Mouse (Mus musculus): ENCODE measurements around the gene Ncoa6. TPM values are rescaled to one million over a fixed set of nuclear protein-coding genes. Genes with fewer than 3 reads are reported as not detected.
A peak's percentile ranks its signal among the peaks of the same experiment; 100 is the strongest.

Ncoa6 gene
- polyA plus RNA-seq (2012; fragmentation: generic; extraction: Trizol), result 11.0 TPM

DNA sequence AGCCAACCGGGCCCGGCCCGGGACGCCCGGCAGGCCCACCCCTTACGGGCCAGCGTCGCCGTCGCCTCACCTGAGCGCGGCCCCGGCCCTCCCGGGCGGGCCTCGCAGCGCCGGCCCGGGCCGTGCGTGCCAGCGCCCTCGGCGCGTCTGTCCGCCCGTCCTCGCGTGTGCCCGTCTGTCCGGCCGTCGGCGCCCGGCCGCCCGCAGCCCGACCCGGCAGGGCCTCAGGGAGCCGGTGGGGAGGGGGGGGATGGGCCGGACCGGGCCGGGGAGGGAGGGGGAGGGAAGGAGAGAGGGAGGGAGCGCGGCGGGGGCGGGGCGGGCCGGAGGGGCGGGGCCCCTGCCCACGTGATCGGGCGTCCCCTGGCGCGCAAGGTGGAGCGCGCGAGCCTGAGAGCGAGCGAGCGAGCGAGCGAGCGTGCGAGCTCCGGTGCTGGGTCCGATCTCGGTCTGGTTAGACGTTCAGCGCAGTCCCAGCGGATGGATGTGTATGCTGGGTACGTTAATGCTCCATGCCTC is at the start of gene Ncoa6:
Gene Ncoa6, minus strand, starts transcription at position 325 of the 519 bp plus-strand sequence.
- peak within 1 kb of the TSS; percentile 97 for H3ac ChIP-seq (ENCODE audit: control insufficient read depth, insufficient read length)
- no peaks in the 10 kb centered on the region for H3K36me3 ChIP-seq (ENCODE audit: control insufficient read depth, insufficient read depth)
- H3K79me2 ChIP-seq (ENCODE audit: control insufficient read depth, insufficient read depth), result peaks cover 43% of the 10 kb centered on the region
- TF ChIP-seq MYOG (IDR thresholded peaks at IDR 0.05; ENCODE audit: control insufficient read depth in 1 of 3, insufficient read depth in 1 of 3, insufficient read length in 2 of 3, low read depth in 2 of 3) (no peak), USF1 (IDR thresholded peaks at IDR 0.05; ENCODE audit: low read depth) (peak; percentile 52), POLR2A (IDR thresholded peaks at IDR 0.05; ENCODE audit: insufficient read length, low read depth) (peak; percentile 70)
- peak within 1 kb of the TSS; percentile 99 for H3K4me2 ChIP-seq (ENCODE audit: low read depth)
- no peaks in the 10 kb centered on the region for H3K27me3 ChIP-seq (ENCODE audit: control insufficient read depth, insufficient read depth, insufficient read length)
- H3K4me3 ChIP-seq, result peak within 1 kb of the TSS; percentile 34

DNA sequence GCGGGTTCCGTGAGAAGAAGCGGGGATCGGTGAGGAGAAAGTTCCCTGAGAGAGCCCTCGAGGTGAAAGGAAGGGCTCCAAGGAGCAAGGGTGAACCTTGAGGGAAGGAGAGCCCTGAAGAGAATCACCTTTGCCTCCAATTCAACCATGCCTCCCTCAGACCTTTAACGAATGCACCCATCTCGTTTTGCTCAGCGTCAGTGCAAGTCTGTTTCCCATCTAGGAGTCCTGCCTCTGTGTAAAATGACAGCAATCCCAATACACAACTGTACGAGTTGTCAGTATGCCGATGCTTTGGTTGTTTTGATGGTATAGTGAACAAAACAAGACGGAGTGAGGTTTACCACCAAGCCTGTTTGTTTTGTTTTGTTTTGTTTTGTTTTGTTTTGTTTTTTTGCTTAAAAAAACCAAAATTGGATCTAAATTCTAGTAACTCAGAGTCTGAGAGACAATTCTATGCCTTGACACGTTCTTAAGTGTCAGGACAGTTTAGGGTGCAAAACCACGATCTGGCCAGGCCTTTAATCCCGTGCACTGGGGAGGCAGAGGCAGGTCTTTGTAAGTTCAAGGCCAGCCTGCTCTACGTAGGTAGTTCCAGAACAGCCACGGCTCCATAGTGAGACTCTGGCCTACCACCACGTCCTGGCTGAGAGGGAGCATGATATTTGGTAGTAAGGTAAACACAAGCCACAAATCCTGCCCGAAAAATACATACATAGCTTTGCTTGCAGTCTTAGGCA is 45.0 kb upstream of the Ncoa6 start:
- no peak for TF ChIP-seq CEBPB (IDR thresholded peaks at IDR 0.05; ENCODE audit: insufficient read depth, poor library complexity, severe bottlenecking)
- TF ChIP-seq TCF12 (IDR thresholded peaks at IDR 0.05; ENCODE audit: insufficient read depth, poor library complexity, severe bottlenecking), result no peak
- TF ChIP-seq REST (IDR thresholded peaks at IDR 0.05; ENCODE audit: insufficient read depth, insufficient read length), result no peak
- no peak for TF ChIP-seq POLR2A (IDR thresholded peaks at IDR 0.05; ENCODE audit: insufficient read length, low read depth)
- H3K27me3 ChIP-seq (ENCODE audit: control insufficient read depth, insufficient read depth, insufficient read length), result no peaks in the 10 kb centered on the region
- peak overlapping the region; percentile 63 for H3K4me2 ChIP-seq (ENCODE audit: low read depth)
- peak overlapping the region; percentile 35 for H3K4me3 ChIP-seq
- no peak overlapping the region for H3ac ChIP-seq (ENCODE audit: control insufficient read depth, insufficient read length)
- H3K79me2 ChIP-seq (ENCODE audit: control insufficient read depth, insufficient read depth), result no peaks in the 10 kb centered on the region
- H3K36me3 ChIP-seq (ENCODE audit: control insufficient read depth, insufficient read depth), result no peaks in the 10 kb centered on the region

- no peak within 1 kb of the TSS for H3ac ChIP-seq (ENCODE audit: control insufficient read depth, insufficient read length)
- H3K27me3 ChIP-seq (ENCODE audit: control insufficient read depth, insufficient read depth, insufficient read length), result no peaks in the 10 kb centered on the region
- H3K36me3 ChIP-seq (ENCODE audit: control insufficient read depth, insufficient read depth), result no peaks in the 10 kb centered on the region
- H3K4me2 ChIP-seq (ENCODE audit: low read depth), result peak within 1 kb of the TSS; percentile 69
- peak within 1 kb of the TSS; percentile 35 for H3K4me3 ChIP-seq
- no peaks in the 10 kb centered on the region for H3K79me2 ChIP-seq (ENCODE audit: control insufficient read depth, insufficient read depth)
- TF ChIP-seq MYOG (IDR thresholded peaks at IDR 0.05; ENCODE audit: control insufficient read depth in 1 of 3, insufficient read depth in 1 of 3, insufficient read length in 2 of 3, low read depth in 2 of 3), result peak in 1 of 3 experiments; percentile 28
- no peak for TF ChIP-seq TCF12 (IDR thresholded peaks at IDR 0.05; ENCODE audit: insufficient read depth, poor library complexity, severe bottlenecking)
- peak; percentile 60 for TF ChIP-seq POLR2A (IDR thresholded peaks at IDR 0.05; ENCODE audit: insufficient read length, low read depth)
- TF ChIP-seq MAX (IDR thresholded peaks at IDR 0.05; ENCODE audit: low read depth), result no peak
- TF ChIP-seq MYOD1 (IDR thresholded peaks at IDR 0.05; ENCODE audit: control insufficient read depth in 1 of 3, insufficient read length in 2 of 3, low read depth in 2 of 3), result no peak
- TF ChIP-seq SRF (IDR thresholded peaks at IDR 0.05; ENCODE audit: control insufficient read depth, insufficient read length, low read depth), result peak; percentile 16
- TF ChIP-seq E2F4 (IDR thresholded peaks at IDR 0.05; ENCODE audit: insufficient read depth), result no peak
- peak; percentile 63; the same call in 1 of the 2 replicates for TF ChIP-seq CEBPB (IDR thresholded peaks at IDR 0.05; ENCODE audit: insufficient read depth, poor library complexity, severe bottlenecking)
- TF ChIP-seq POLR2AphosphoS2 (IDR thresholded peaks at IDR 0.05; ENCODE audit: insufficient read length, low read depth), result no peak
- no peak for TF ChIP-seq TCF3 (IDR thresholded peaks at IDR 0.05; ENCODE audit: insufficient read length, low read depth)
- TF ChIP-seq REST (IDR thresholded peaks at IDR 0.05; ENCODE audit: insufficient read depth, insufficient read length), result no peak
These were observed 44.0 kb upstream of the Ncoa6 start, which contains the start of the genes Acss2 and Ggt7 for GRCm38 (mm10) chr2:155517455-155518423. Gene Acss2, plus strand, starts transcription at chr2:155517948. Gene Ggt7, minus strand, starts transcription at chr2:155518237.

DNA sequence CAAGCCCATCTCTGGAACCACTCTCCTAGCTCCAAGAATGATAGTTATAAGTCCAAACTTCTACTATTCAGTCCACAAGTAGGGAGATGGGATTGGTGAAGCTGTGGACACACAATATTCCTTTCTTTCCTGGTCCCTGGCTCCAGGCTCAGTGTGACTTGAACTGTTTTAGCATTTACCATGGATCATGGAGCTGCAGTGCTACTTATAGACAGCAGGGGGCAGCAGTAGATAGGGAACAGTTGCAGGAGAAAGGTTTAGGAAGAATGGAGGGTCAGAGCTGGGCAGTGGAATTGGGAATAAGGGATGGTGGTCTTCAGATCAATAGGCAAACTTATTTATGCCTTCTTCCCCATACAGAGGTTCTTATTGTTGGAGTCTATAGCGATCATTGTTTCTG is 42.2 kb upstream of the Ncoa6 start:
- TF ChIP-seq MAX (IDR thresholded peaks at IDR 0.05; ENCODE audit: low read depth) (no peak), USF1 (IDR thresholded peaks at IDR 0.05; ENCODE audit: low read depth) (no peak), TCF12 (IDR thresholded peaks at IDR 0.05; ENCODE audit: insufficient read depth, poor library complexity, severe bottlenecking) (no peak)
- Histone ChIP-seq H3ac (ENCODE audit: control insufficient read depth, insufficient read length) (no peak overlapping the region), H3K36me3 (ENCODE audit: control insufficient read depth, insufficient read depth) (no peaks in the 10 kb centered on the region), H3K4me3 (no peak overlapping the region), H3K79me2 (ENCODE audit: control insufficient read depth, insufficient read depth) (no peaks in the 10 kb centered on the region), H3K27me3 (ENCODE audit: control insufficient read depth, insufficient read depth, insufficient read length) (no peaks in the 10 kb centered on the region), H3K4me2 (ENCODE audit: low read depth) (no peak overlapping the region)

- H3K4me2 ChIP-seq (ENCODE audit: low read depth), result peak overlapping the region; percentile 91
- H3K36me3 ChIP-seq (ENCODE audit: control insufficient read depth, insufficient read depth), result no peaks in the 10 kb centered on the region
- no peak overlapping the region for H3ac ChIP-seq (ENCODE audit: control insufficient read depth, insufficient read length)
- H3K79me2 ChIP-seq (ENCODE audit: control insufficient read depth, insufficient read depth), result no peaks in the 10 kb centered on the region
- TF ChIP-seq SRF (IDR thresholded peaks at IDR 0.05; ENCODE audit: control insufficient read depth, insufficient read length, low read depth) (no peak), POLR2A (IDR thresholded peaks at IDR 0.05; ENCODE audit: insufficient read length, low read depth) (peak; percentile 55), MYOG (IDR thresholded peaks at IDR 0.05; ENCODE audit: control insufficient read depth in 1 of 3, insufficient read depth in 1 of 3, insufficient read length in 2 of 3, low read depth in 2 of 3) (peak in 1 of 3 experiments; percentile 44), MYOD1 (IDR thresholded peaks at IDR 0.05; ENCODE audit: control insufficient read depth in 1 of 3, insufficient read length in 2 of 3, low read depth in 2 of 3) (peak in 1 of 3 experiments; percentile 57)
- peak overlapping the region; percentile 24 for H3K4me3 ChIP-seq
- no peaks in the 10 kb centered on the region for H3K27me3 ChIP-seq (ENCODE audit: control insufficient read depth, insufficient read depth, insufficient read length)
These were observed 41.0 kb upstream of the Ncoa6 start for GRCm38 (mm10) chr2:155514666-155515065.

Data from myocyte (in vitro differentiated cells).